22 mouse cellular contexts compared by ENCODE assay signal in genomic region chr6:103140851-103141250, GRCm38 (mm10).
DNase-seq lines count a peak whose midpoint lies in the region; ATAC-seq and TF ChIP-seq lines count a peak whose summit lies in the region.
"Had no signal": no experiment of that assay in that cellular context is flagged by ENCODE, and none has a peak within 500 bp of the region (broad histone marks: within the 10 kb centered on the region; RNA-seq: fewer than 3 reads in every experiment).

No protein-coding gene starts in this region.

- no peaks in the 10 kb centered on the region for H3K27me3 ChIP-seq in lung, embryonic 14.5 days (ENCODE audit: insufficient read depth, low read length)
- H3K27me3 ChIP-seq: CH12.LX; forebrain, embryonic 13.5 days; heart, embryonic 15.5 days; limb, embryonic 12.5 days; liver, embryonic 15.5 days; megakaryocyte, embryonic 14.5 days; neural tube, embryonic 12.5 days; stomach, embryonic 15.5 days had no signal

- TF ChIP-seq CTCF in lung, embryonic 14.5 days (IDR thresholded peaks at IDR 0.05; ENCODE audit: low read depth), result no peak
- no peak for TF ChIP-seq CTCF in brain, embryonic 14.5 days (IDR thresholded peaks at IDR 0.05; ENCODE audit: borderline replicate concordance, extremely low read depth, insufficient read depth, insufficient read length)

- 53% methylated on average over 5 of the region's 5 CpGs for WGBS in lung, embryonic 14.5 days

- H3K9me3 ChIP-seq in lung, embryonic 14.5 days (ENCODE audit: low read depth, low read length), result no peaks in the 10 kb centered on the region
- H3K9me3 ChIP-seq: forebrain, embryonic 13.5 days; heart, embryonic 15.5 days; limb, embryonic 12.5 days; liver, embryonic 15.5 days; megakaryocyte, embryonic 14.5 days; neural tube, embryonic 12.5 days; stomach, embryonic 15.5 days had no signal

- DNase-seq in cerebellum, postnatal 10 days, result peak; percentile 23 to 43
- DNase-seq in cerebellum, adult 8-10 months, result no peak
- peak; percentile 2 for DNase-seq in kidney, adult 9 months
- DNase-seq in kidney, adult 8-10 months, result no peak
- peak; percentile 26 for DNase-seq in lung, embryonic 14.5 days
- DNase-seq in lung, postnatal 36 days, result no peak
- peak; percentile 32 for DNase-seq in brain, embryonic 14.5 days (ENCODE audit: low read depth)
- DNase-seq in spleen, postnatal 4 days (ENCODE audit: low spot score in 2 of 2), result no peak
- DNase-seq: adrenal gland, adult 8-10 months; gastrocnemius, postnatal 10 days; heart, adult 18-20 months; layer of hippocampus, postnatal 36 days; lung, postnatal 10 days; spleen, adult 18-20 months had no signal

- no peak for TF ChIP-seq POLR2A in brain, embryonic 14.5 days (IDR thresholded peaks at IDR 0.05; ENCODE audit: borderline replicate concordance, extremely low read depth, insufficient read depth, insufficient read length, poor library complexity, severe bottlenecking)

- H3K27ac ChIP-seq in lung, embryonic 14.5 days (ENCODE audit: low read depth), result no peak overlapping the region
- H3K27ac ChIP-seq: forebrain, embryonic 13.5 days; heart, embryonic 15.5 days; limb, embryonic 12.5 days; liver, embryonic 15.5 days; neural tube, embryonic 12.5 days; stomach, embryonic 15.5 days had no signal

- H3K9ac ChIP-seq in lung, embryonic 14.5 days, result no peak overlapping the region
- H3K9ac ChIP-seq: forebrain, embryonic 13.5 days; heart, embryonic 15.5 days; limb, embryonic 12.5 days; liver, embryonic 15.5 days; neural tube, embryonic 12.5 days; stomach, embryonic 15.5 days had no signal

- H3K4me2 ChIP-seq in lung, embryonic 14.5 days, result no peak overlapping the region
- H3K4me2 ChIP-seq: forebrain, embryonic 13.5 days; heart, embryonic 15.5 days; limb, embryonic 12.5 days; liver, embryonic 15.5 days; neural tube, embryonic 12.5 days; stomach, embryonic 15.5 days had no signal

- no peaks in the 10 kb centered on the region for H3K4me1 ChIP-seq in lung, embryonic 14.5 days (ENCODE audit: insufficient read depth)
- H3K4me1 ChIP-seq: forebrain, embryonic 13.5 days; heart, embryonic 15.5 days; limb, embryonic 12.5 days; liver, embryonic 15.5 days; megakaryocyte, embryonic 14.5 days; neural tube, embryonic 12.5 days; stomach, embryonic 15.5 days had no signal

- no peak overlapping the region for H3K4me3 ChIP-seq in lung, embryonic 14.5 days (ENCODE audit: low read depth, low read length)
- H3K4me3 ChIP-seq: forebrain, embryonic 13.5 days; heart, embryonic 15.5 days; limb, embryonic 12.5 days; liver, embryonic 15.5 days; megakaryocyte, embryonic 14.5 days; neural tube, embryonic 12.5 days; stomach, embryonic 15.5 days had no signal

- no peak for ATAC-seq in lung, embryonic 14.5 days (ENCODE audit: insufficient read depth)
- ATAC-seq: forebrain, embryonic 13.5 days had no signal

- H3K36me3 ChIP-seq in lung, embryonic 14.5 days (ENCODE audit: insufficient read depth), result no peaks in the 10 kb centered on the region
- H3K36me3 ChIP-seq: heart, embryonic 15.5 days; limb, embryonic 12.5 days; liver, embryonic 15.5 days; neural tube, embryonic 12.5 days; stomach, embryonic 15.5 days had no signal

Comparison
In these comparisons a context has a peak if more than half of its experiments do, and no peak if none do; other contexts are left out.
1. DNase-seq: peak in cerebellum, postnatal 10 days (2 of 2), kidney, adult 9 months (single experiment), lung, embryonic 14.5 days (single experiment) and brain, embryonic 14.5 days (single experiment); none in cerebellum, adult 8-10 months (single experiment), kidney, adult 8-10 months (0 of 2), lung, postnatal 36 days (single experiment) and spleen, postnatal 4 days (0 of 2).